Mouse (Mus musculus): ENCODE measurements around the gene Ap1m1. TPM values are rescaled to one million over a fixed set of nuclear protein-coding genes. Genes with fewer than 3 reads are reported as not detected.
A peak's percentile ranks its signal among the peaks of the same experiment; 100 is the strongest.

The Ap1m1 gene
- polyA plus RNA-seq, 1 experiment from 2014 or later = 96.3 TPM

GRCm38 (mm10) chr8:72295679-72296078 lies 55.9 kb downstream of the Ap1m1 start:
- peak overlapping the region; percentile 28 for H3K4me2 ChIP-seq
- H3K4me3 ChIP-seq = no peak overlapping the region

GRCm38 (mm10) chr8:72296561-72296960 lies 56.7 kb downstream of the Ap1m1 start:
- no peak for ATAC-seq (replicated peaks; ENCODE audit: insufficient number of reproducible peaks, insufficient read depth, low FRiP score, low read depth)
- no peak overlapping the region for H3K4me3 ChIP-seq
- no peak overlapping the region for H3K9ac ChIP-seq
- H3K27ac ChIP-seq = peak overlapping the region; percentile 91
- H3K27me3 ChIP-seq = no peaks in the 10 kb centered on the region
- 91% methylated on average over 8 of the region's 8 CpGs for WGBS
- no peak overlapping the region for H3K4me2 ChIP-seq
- H3K4me1 ChIP-seq (replicated peaks) = peaks cover 26% of the 10 kb centered on the region
- no peaks in the 10 kb centered on the region for H3K9me3 ChIP-seq (replicated peaks)
- no peaks in the 10 kb centered on the region for H3K36me3 ChIP-seq

More at GRCm38 (mm10) chr8:72295679-72296078, 55.9 kb downstream of the Ap1m1 start:
- peak; percentile 97 for ATAC-seq (replicated peaks; ENCODE audit: insufficient number of reproducible peaks, insufficient read depth, low FRiP score, low read depth)
- Histone ChIP-seq H3K4me1 (replicated peaks) (peaks cover 26% of the 10 kb centered on the region), H3K27me3 (no peaks in the 10 kb centered on the region), H3K9ac (no peak overlapping the region), H3K9me3 (replicated peaks) (no peaks in the 10 kb centered on the region), H3K36me3 (no peaks in the 10 kb centered on the region), H3K27ac (peak overlapping the region; percentile 91)
- WGBS = 9% methylated on average over 8 of the region's 8 CpGs

GRCm38 (mm10) chr8:72298928-72299327 lies 59.1 kb downstream of the Ap1m1 start:
- no peaks in the 10 kb centered on the region for H3K9me3 ChIP-seq (replicated peaks)
- H3K4me1 ChIP-seq (replicated peaks) = peaks cover 37% of the 10 kb centered on the region
- 90% methylated on average over 1 of the region's 1 CpGs for WGBS
- no peaks in the 10 kb centered on the region for H3K27me3 ChIP-seq
- no peak overlapping the region for H3K4me3 ChIP-seq
- no peak overlapping the region for H3K9ac ChIP-seq
- H3K4me2 ChIP-seq = no peak overlapping the region
- no peaks in the 10 kb centered on the region for H3K36me3 ChIP-seq
- no peak overlapping the region for H3K27ac ChIP-seq
- ATAC-seq (replicated peaks; ENCODE audit: insufficient number of reproducible peaks, insufficient read depth, low FRiP score, low read depth) = no peak

GRCm38 (mm10) chr8:72300654-72301400 lies 61.0 kb downstream of the Ap1m1 start:
- ATAC-seq (replicated peaks; ENCODE audit: insufficient number of reproducible peaks, insufficient read depth, low FRiP score, low read depth) = no peak
- Histone ChIP-seq H3K9me3 (replicated peaks) (no peaks in the 10 kb centered on the region), H3K9ac (no peak overlapping the region), H3K4me2 (no peak overlapping the region), H3K36me3 (no peaks in the 10 kb centered on the region), H3K27me3 (no peaks in the 10 kb centered on the region), H3K27ac (peak overlapping the region; percentile 17; the same call in 1 of the 2 replicates), H3K4me1 (replicated peaks) (peaks cover 20% of the 10 kb centered on the region), H3K4me3 (no peak overlapping the region)
- 76% methylated on average over 9 of the region's 9 CpGs for WGBS

- no peak for ATAC-seq (replicated peaks; ENCODE audit: insufficient number of reproducible peaks, insufficient read depth, low FRiP score, low read depth)
- Histone ChIP-seq H3K36me3 (no peaks in the 10 kb centered on the region), H3K27ac (no peak overlapping the region), H3K9ac (no peak overlapping the region), H3K27me3 (no peaks in the 10 kb centered on the region), H3K9me3 (replicated peaks) (no peaks in the 10 kb centered on the region), H3K4me1 (replicated peaks) (peaks cover 15% of the 10 kb centered on the region), H3K4me3 (no peak overlapping the region), H3K4me2 (no peak overlapping the region)
- 84% methylated on average over 5 of the region's 5 CpGs for WGBS
Measured at GRCm38 (mm10) chr8:72301497-72301896, 61.7 kb downstream of the Ap1m1 start.

GRCm38 (mm10) chr8:72302986-72303612 lies 63.3 kb downstream of the Ap1m1 start:
- Histone ChIP-seq H3K4me2 (peak overlapping the region; percentile 32; the same call in 1 of the 2 replicates), H3K4me1 (replicated peaks) (peaks cover 15% of the 10 kb centered on the region), H3K27me3 (no peaks in the 10 kb centered on the region), H3K27ac (peak overlapping the region; percentile 71), H3K9me3 (replicated peaks) (no peaks in the 10 kb centered on the region), H3K9ac (no peak overlapping the region), H3K36me3 (no peaks in the 10 kb centered on the region), H3K4me3 (no peak overlapping the region)
- WGBS = 47% methylated on average over 8 of the region's 8 CpGs
- peak; percentile 38; the same call in 1 of the 2 replicates for ATAC-seq (replicated peaks; ENCODE audit: insufficient number of reproducible peaks, insufficient read depth, low FRiP score, low read depth)

GRCm38 (mm10) chr8:72303633-72304032 lies 63.8 kb downstream of the Ap1m1 start:
- 26% methylated on average over 8 of the region's 8 CpGs for WGBS
- peak; percentile 44; the same call in 1 of the 2 replicates for ATAC-seq (replicated peaks; ENCODE audit: insufficient number of reproducible peaks, insufficient read depth, low FRiP score, low read depth)
- no peak overlapping the region for H3K9ac ChIP-seq
- peak overlapping the region; percentile 71 for H3K27ac ChIP-seq
- peaks cover 21% of the 10 kb centered on the region for H3K4me1 ChIP-seq (replicated peaks)
- no peaks in the 10 kb centered on the region for H3K9me3 ChIP-seq (replicated peaks)
- H3K36me3 ChIP-seq = no peaks in the 10 kb centered on the region
- H3K27me3 ChIP-seq = no peaks in the 10 kb centered on the region
- H3K4me3 ChIP-seq = no peak overlapping the region
- H3K4me2 ChIP-seq = peak overlapping the region; percentile 32; the same call in 1 of the 2 replicates

GRCm38 (mm10) chr8:72305210-72305905 lies 65.5 kb downstream of the Ap1m1 start, which contains the start of gene Gm10282:
Gene Gm10282, minus strand, starts transcription at chr8:72305260.
- Histone ChIP-seq H3K9ac (no peak within 1 kb of the TSS), H3K36me3 (no peaks in the 10 kb centered on the region), H3K9me3 (replicated peaks) (no peaks in the 10 kb centered on the region), H3K4me2 (no peak within 1 kb of the TSS), H3K27me3 (no peaks in the 10 kb centered on the region), H3K4me3 (no peak within 1 kb of the TSS), H3K27ac (no peak within 1 kb of the TSS), H3K4me1 (replicated peaks) (peaks cover 34% of the 10 kb centered on the region)
- 79% methylated on average over 16 of the region's 16 CpGs for WGBS
- ATAC-seq (replicated peaks; ENCODE audit: insufficient number of reproducible peaks, insufficient read depth, low FRiP score, low read depth) = no peak

GRCm38 (mm10) chr8:72306913-72307312 lies 67.1 kb downstream of the Ap1m1 start:
- ATAC-seq (replicated peaks; ENCODE audit: insufficient number of reproducible peaks, insufficient read depth, low FRiP score, low read depth) = no peak

More at GRCm38 (mm10) chr8:72306913-72307312, 67.1 kb downstream of the Ap1m1 start:
- no peak overlapping the region for H3K4me2 ChIP-seq
- H3K9ac ChIP-seq = no peak overlapping the region
- no peaks in the 10 kb centered on the region for H3K36me3 ChIP-seq
- no peaks in the 10 kb centered on the region for H3K9me3 ChIP-seq (replicated peaks)
- WGBS = 83% methylated on average over 5 of the region's 5 CpGs
- H3K4me3 ChIP-seq = no peak overlapping the region
- no peak overlapping the region for H3K27ac ChIP-seq
- no peaks in the 10 kb centered on the region for H3K27me3 ChIP-seq
- H3K4me1 ChIP-seq (replicated peaks) = peaks cover 45% of the 10 kb centered on the region
